Mouse (Mus musculus) C2C12 (cell line): ENCODE results near the gene Fbxo10.

Experiments used
- CTCF ChIP-seq: IDR thresholded peaks from one replicate; pipeline ENCODE4 v1.5.1; 2011; ENCODE audit not compliant: control insufficient read depth, insufficient read depth, insufficient read length
- MAX ChIP-seq: IDR thresholded peaks from one replicate; pipeline ENCODE4 v1.6.1; 2011; ENCODE audit warnings: mild to moderate bottlenecking, control low read depth
- MYOD1 ChIP-seq: IDR thresholded peaks from one replicate; pipeline ENCODE4 v1.6.1; 2011; ENCODE audit warnings: low read depth; ENCODE audit not compliant: control insufficient read depth, insufficient read length
- USF1 ChIP-seq: IDR thresholded peaks from one replicate; pipeline ENCODE4 v1.6.1; 2011; ENCODE audit warnings: low read depth, mild to moderate bottlenecking, control low read depth, moderate library complexity

DNA sequence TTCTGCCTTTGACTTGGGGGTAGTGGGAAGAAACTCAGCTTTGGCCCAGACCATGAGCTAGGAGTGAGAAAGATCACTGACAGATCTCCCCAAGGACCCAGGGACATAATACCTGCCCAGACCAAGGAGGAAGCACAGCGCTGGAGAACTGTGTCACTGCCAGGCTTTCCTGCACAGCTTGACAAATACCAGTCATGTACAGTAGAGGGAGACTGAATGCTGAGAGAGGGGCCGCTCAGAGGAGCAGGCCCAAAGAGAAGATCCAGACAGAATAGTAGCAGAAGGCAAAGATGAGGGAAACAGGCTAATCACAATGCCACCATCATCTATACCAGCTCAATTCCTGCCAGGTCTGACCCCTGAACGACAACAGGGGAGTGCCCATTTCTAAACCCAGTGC is 29.5 kb downstream of the Fbxo10 start:
- no peak for TF ChIP-seq CTCF
- TF ChIP-seq USF1, result no peak
- no peak for TF ChIP-seq MAX
- TF ChIP-seq MYOD1, result no peak
